ENCODE assay signal across 15 mouse cellular contexts in the genomic region with DNA sequence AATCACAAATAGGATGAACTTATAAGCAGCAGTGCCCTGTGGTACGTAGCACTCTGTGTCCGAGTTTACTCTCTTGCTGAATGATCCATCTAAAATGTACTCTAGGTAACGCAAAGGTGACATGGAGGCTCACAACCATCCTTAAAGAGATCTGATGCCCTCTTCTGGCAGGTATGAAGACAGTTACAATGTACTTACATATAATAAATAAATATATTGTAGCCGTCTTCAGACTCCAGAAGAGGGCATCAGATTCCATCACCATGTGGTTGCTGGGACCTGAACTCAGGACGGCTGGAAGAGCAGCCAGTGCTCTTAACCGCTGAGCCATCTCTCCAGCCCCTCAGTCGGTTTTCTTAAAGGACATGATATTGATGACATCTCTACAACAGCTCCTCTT. TPM values are rescaled to one million over a fixed set of nuclear protein-coding genes. Genes with fewer than 3 reads are reported as not detected.
A peak's percentile ranks its signal among the peaks of the same experiment; 100 is the strongest.
DNase-seq lines count a peak whose midpoint lies in the region; ATAC-seq and TF ChIP-seq lines count a peak whose summit lies in the region.
"Had no signal": no experiment of that assay in that cellular context is flagged by ENCODE, and none has a peak within 500 bp of the region (broad histone marks: within the 10 kb centered on the region; RNA-seq: fewer than 3 reads in every experiment).

No protein-coding gene starts in this region.

- intact Hi-C loops in heart, adult 2 months (cut with DNase I), result loop anchor here (5.0 to 10.0 kb wide), 2 partner anchors 38 to 290 kb away; a partner anchor contains a TSS
- intact Hi-C loops in heart, postnatal 14 days (cut with DNase I), result loop anchor here (10.0 kb wide), 1 partner anchor 290 kb away; a partner anchor contains a TSS

- H3K27ac ChIP-seq in heart, adult 2 months, result no peak overlapping the region
- H3K27ac ChIP-seq in lung, embryonic 15.5 days, result no peak overlapping the region
- H3K27ac ChIP-seq: forebrain, embryonic 10.5 days; heart, embryonic 15.5 days; liver, embryonic 15.5 days; neural tube, embryonic 12.5 days had no signal

- no peak overlapping the region for H3K4me2 ChIP-seq in lung, embryonic 15.5 days
- H3K4me2 ChIP-seq: heart, embryonic 15.5 days; liver, embryonic 15.5 days; neural tube, embryonic 12.5 days had no signal

- no peak for TF ChIP-seq POLR2A in heart, adult 2 months (IDR thresholded peaks at IDR 0.05; ENCODE audit: insufficient read depth, low read depth, low read length)

- peaks cover 2% of the 10 kb centered on the region; the same call in 1 of the 2 replicates for H3K36me3 ChIP-seq in heart, adult 2 months (ENCODE audit: control insufficient read depth, insufficient read depth, low read length)
- no peaks in the 10 kb centered on the region for H3K36me3 ChIP-seq in lung, embryonic 15.5 days
- H3K36me3 ChIP-seq: forebrain, embryonic 10.5 days; neural tube, embryonic 12.5 days had no signal

- TF ChIP-seq EP300 in heart, adult 2 months (IDR thresholded peaks at IDR 0.05; ENCODE audit: insufficient read depth, low read depth, low read length), result no peak

- TF ChIP-seq CTCF in heart, adult 2 months (IDR thresholded peaks at IDR 0.05), result peak; percentile 58

- ATAC-seq in lung, embryonic 15.5 days (ENCODE audit: borderline replicate concordance, extremely low read depth, low FRiP score, low TSS enrichment), result peak; percentile 33; the same call in 1 of the 2 replicates
- ATAC-seq in activated CD4-positive, CD25-positive, alpha-beta regulatory T cell, adult 4 months, result peak; percentile 45

- H3K9me3 ChIP-seq in lung, embryonic 15.5 days, result no peaks in the 10 kb centered on the region
- H3K9me3 ChIP-seq: forebrain, embryonic 10.5 days; heart, embryonic 15.5 days; liver, embryonic 15.5 days; neural tube, embryonic 12.5 days had no signal

- DNase-seq in heart, adult 2 months, result no peak
- no peak for DNase-seq in heart, postnatal 14 days
- DNase-seq in lung, postnatal 10 days, result no peak
- peak; percentile 62 for DNase-seq in CD4-positive, CD25-positive, alpha-beta regulatory T cell, adult 2 months (ENCODE audit: low read depth, low spot score)
- DNase-seq in urinary bladder, postnatal 4 days (ENCODE audit: low spot score in 2 of 2), result no peak
- DNase-seq in right cerebral cortex, adult 18-20 months, result no peak
- DNase-seq: adrenal gland, adult 2 months; kidney, postnatal 4 days had no signal

- 58% methylated on average over 7 of the region's 7 CpGs for WGBS in heart, adult 2 months
- WGBS in lung, embryonic 15.5 days, result 61% methylated on average over 7 of the region's 7 CpGs

- H3K4me1 ChIP-seq in heart, adult 2 months (ENCODE audit: control insufficient read depth, insufficient read depth, low read length), result 0 out of 2 replicates have a peak, but pooled peaks cover 2% of the 10 kb centered on the region
- H3K4me1 ChIP-seq in lung, embryonic 15.5 days, result peaks cover 11% of the 10 kb centered on the region; the same call in 1 of the 2 replicates
- H3K4me1 ChIP-seq: neural tube, embryonic 12.5 days had no signal

- H3K79me2 ChIP-seq in heart, adult 2 months (replicated peaks; ENCODE audit: control insufficient read depth, insufficient read depth, low read length), result no peaks in the 10 kb centered on the region

- no peaks in the 10 kb centered on the region for H3K27me3 ChIP-seq in heart, adult 2 months (ENCODE audit: control insufficient read depth, insufficient read depth, low read length)
- H3K27me3 ChIP-seq in lung, embryonic 15.5 days, result no peaks in the 10 kb centered on the region
- H3K27me3 ChIP-seq: heart, embryonic 15.5 days; liver, embryonic 15.5 days; neural tube, embryonic 12.5 days had no signal

- no peak overlapping the region for H3K4me3 ChIP-seq in heart, adult 2 months
- H3K4me3 ChIP-seq in lung, embryonic 15.5 days, result no peak overlapping the region
- H3K4me3 ChIP-seq: forebrain, embryonic 10.5 days; heart, embryonic 15.5 days; liver, embryonic 15.5 days; neural tube, embryonic 12.5 days had no signal

- no peak overlapping the region for H3K9ac ChIP-seq in heart, adult 2 months (ENCODE audit: low read depth, low read length)
- no peak overlapping the region for H3K9ac ChIP-seq in lung, embryonic 15.5 days
- H3K9ac ChIP-seq: heart, embryonic 15.5 days; liver, embryonic 15.5 days; neural tube, embryonic 12.5 days had no signal

RNA-seq across cellular contexts. Expression of a gene that starts 9.3 kb away (rescaled TPM):
- total RNA-seq in heart, adult 2 months (2021), result 1,000 to 10,000 TPM; 1,274 to 1,571 TPM
- polyA plus RNA-seq in heart, adult 2 months (2012; rRNA removed), result 2,120 and 2,574 TPM in 2 replicates
- 1,000 to 10,000 TPM in 1 of 2 experiments, 100 to 1,000 TPM in 1; 982 to 1,030 TPM for total RNA-seq in heart, postnatal 14 days (2021)
- polyA plus RNA-seq in lung, embryonic 15.5 days (2015; fragmentation: Nextera tagmentation; extraction: Ambion mirVana), result 60.6 and 63.7 TPM in 2 replicates
- 10 to 100 TPM; 16.2 to 18.5 TPM for polyA plus RNA-seq in activated CD4-positive, CD25-positive, alpha-beta regulatory T cell, adult 4 months (2017; shearing (Covaris generic))

RNA-seq across cellular contexts. Expression of a gene that starts 12.0 kb away (rescaled TPM):
- total RNA-seq in heart, adult 2 months (2021), result under 1 TPM; 0.16 to 0.25 TPM
- polyA plus RNA-seq in heart, adult 2 months (2012; rRNA removed), result 0.53 and 1.7 TPM in 2 replicates
- total RNA-seq in heart, postnatal 14 days (2021), result under 1 TPM; 0.29 to 0.44 TPM
- 0.34 and 0.38 TPM in 2 replicates for polyA plus RNA-seq in lung, embryonic 15.5 days (2015; fragmentation: Nextera tagmentation; extraction: Ambion mirVana)
- under 1 TPM in 1 of 2 experiments, not detected in 1; 0.70 TPM for polyA plus RNA-seq in activated CD4-positive, CD25-positive, alpha-beta regulatory T cell, adult 4 months (2017; shearing (Covaris generic))

RNA-seq across cellular contexts. Expression of a gene that starts 13.5 kb away (rescaled TPM):
- total RNA-seq in heart, adult 2 months (2021), result not detected
- 0.16 and 0.32 TPM in 2 replicates for polyA plus RNA-seq in heart, adult 2 months (2012; rRNA removed)
- not detected for total RNA-seq in heart, postnatal 14 days (2021)
- not detected in 2 replicates for polyA plus RNA-seq in lung, embryonic 15.5 days (2015; fragmentation: Nextera tagmentation; extraction: Ambion mirVana)
- not detected for polyA plus RNA-seq in activated CD4-positive, CD25-positive, alpha-beta regulatory T cell, adult 4 months (2017; shearing (Covaris generic))
- total RNA-seq: adrenal gland, adult 2 months; gastrocnemius, postnatal 4 days had no signal
- polyA plus RNA-seq: adrenal gland, adult 2 months; forebrain, embryonic 10.5 days; heart, embryonic 15.5 days; liver, embryonic 15.5 days; neural tube, embryonic 12.5 days had no signal

RNA-seq across cellular contexts. Expression of a gene that starts 17.9 kb away (rescaled TPM):
- total RNA-seq in heart, adult 2 months (2021), result not detected
- not detected in 2 replicates for polyA plus RNA-seq in heart, adult 2 months (2012; rRNA removed)
- not detected for total RNA-seq in heart, postnatal 14 days (2021)
- polyA plus RNA-seq in lung, embryonic 15.5 days (2015; fragmentation: Nextera tagmentation; extraction: Ambion mirVana), result not detected in 2 replicates
- not detected for polyA plus RNA-seq in activated CD4-positive, CD25-positive, alpha-beta regulatory T cell, adult 4 months (2017; shearing (Covaris generic))
- total RNA-seq: adrenal gland, adult 2 months; gastrocnemius, postnatal 4 days had no signal
- polyA plus RNA-seq: adrenal gland, adult 2 months; forebrain, embryonic 10.5 days; heart, embryonic 15.5 days; liver, embryonic 15.5 days; neural tube, embryonic 12.5 days had no signal

RNA-seq across cellular contexts. Expression of a gene that starts 20.1 kb away (rescaled TPM):
- 10 to 100 TPM; 20.1 to 20.7 TPM for total RNA-seq in heart, adult 2 months (2021)
- 21.1 and 24.8 TPM in 2 replicates for polyA plus RNA-seq in heart, adult 2 months (2012; rRNA removed)
- 10 to 100 TPM; 18.6 to 30.2 TPM for total RNA-seq in heart, postnatal 14 days (2021)
- 40.0 and 40.1 TPM in 2 replicates for polyA plus RNA-seq in lung, embryonic 15.5 days (2015; fragmentation: Nextera tagmentation; extraction: Ambion mirVana)
- polyA plus RNA-seq in activated CD4-positive, CD25-positive, alpha-beta regulatory T cell, adult 4 months (2017; shearing (Covaris generic)), result 10 to 100 TPM; 35.7 to 44.6 TPM

Comparison
In these comparisons a context has a peak if more than half of its experiments do, and no peak if none do; other contexts are left out.
1. RNA of a gene that starts 9.3 kb away (polyA plus RNA-seq): 2,120 to 2,574 TPM in heart, adult 2 months; 60.6 to 63.7 TPM in lung, embryonic 15.5 days and 16.2 to 18.5 TPM in activated CD4-positive, CD25-positive, alpha-beta regulatory T cell, adult 4 months; every median in the first group is over 10 times any median in the second.